Mouse (Mus musculus): ENCODE measurements around the gene Sod1. TPM values are rescaled to one million over a fixed set of nuclear protein-coding genes. Genes with fewer than 3 reads are reported as not detected.
"Not testable (repeated sequence)": the region's sequence is repeated elsewhere in the genome, so short reads cannot be mapped to it uniquely, and the experiment has no call there.

Gene Sod1
- polyA plus RNA-seq, 1 experiment from 2014 or later, result 1,220 TPM

DNA sequence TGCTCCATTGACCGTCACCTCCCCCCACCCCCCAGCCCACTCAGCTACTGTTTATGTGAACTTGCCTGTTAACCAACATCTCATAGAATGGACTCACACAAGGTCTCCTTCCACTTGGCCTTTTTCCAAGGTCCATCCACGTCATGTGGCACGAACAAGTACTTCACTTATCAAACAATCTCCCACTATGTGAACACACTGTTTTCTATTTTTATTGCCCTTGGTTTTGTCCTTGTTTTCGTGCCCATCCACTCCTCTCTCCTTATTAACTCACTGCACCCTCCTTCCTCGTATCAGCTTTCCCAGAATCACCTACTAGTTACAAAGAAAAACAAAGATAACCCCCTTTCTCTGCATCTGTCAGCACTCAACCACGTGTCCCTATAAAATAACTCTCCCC, 14.1 kb downstream of the Sod1 start:
- no peak overlapping the region for H3K4me3 ChIP-seq (ENCODE audit: low read length)
- no peak for ATAC-seq (ENCODE audit: low FRiP score, low TSS enrichment)
- H3K36me3 ChIP-seq (ENCODE audit: control insufficient read depth, insufficient read depth, low read length), result peaks cover 38% of the 10 kb centered on the region
- 60% methylated on average over 6 of the region's 6 CpGs for whole genome bisulfite sequencing
- H3K9me3 ChIP-seq (ENCODE audit: control insufficient read depth, low read length), result no peaks in the 10 kb centered on the region
- H3K4me1 ChIP-seq (ENCODE audit: control insufficient read depth, insufficient read depth, low read length), result no peaks in the 10 kb centered on the region
- H3K9ac ChIP-seq (ENCODE audit: low read depth, low read length), result no peak overlapping the region
- no peaks in the 10 kb centered on the region for H3K27me3 ChIP-seq (ENCODE audit: control insufficient read depth, insufficient read depth, low read length)
- H3K27ac ChIP-seq (ENCODE audit: low read depth, low read length), result no peak overlapping the region
- H3K4me2 ChIP-seq (replicated peaks; ENCODE audit: low read depth, low read length), result no peak overlapping the region

- no peak overlapping the region for H3K4me2 ChIP-seq (replicated peaks; ENCODE audit: low read depth, low read length)
- H3K36me3 ChIP-seq (ENCODE audit: control insufficient read depth, insufficient read depth, low read length), result peaks cover 39% of the 10 kb centered on the region
- ATAC-seq (ENCODE audit: low FRiP score, low TSS enrichment), result no peak; the same call in 1 of the 2 replicates
- no peak overlapping the region for H3K4me3 ChIP-seq (ENCODE audit: low read length)
- H3K27me3 ChIP-seq (ENCODE audit: control insufficient read depth, insufficient read depth, low read length), result no peaks in the 10 kb centered on the region
- H3K4me1 ChIP-seq (ENCODE audit: control insufficient read depth, insufficient read depth, low read length), result no peaks in the 10 kb centered on the region
- WGBS, result 80% methylated on average over 3 of the region's 3 CpGs
- no peak overlapping the region for H3K27ac ChIP-seq (ENCODE audit: low read depth, low read length)
- no peaks in the 10 kb centered on the region for H3K9me3 ChIP-seq (ENCODE audit: control insufficient read depth, low read length)
- no peak overlapping the region for H3K9ac ChIP-seq (ENCODE audit: low read depth, low read length)
These were observed 14.6 kb downstream of the Sod1 start for GRCm38 (mm10) chr16:90235188-90235587.

- Histone ChIP-seq H3K9me3 (ENCODE audit: control insufficient read depth, low read length) (no peaks in the 10 kb centered on the region), H3K9ac (ENCODE audit: low read depth, low read length) (no peak overlapping the region), H3K4me1 (ENCODE audit: control insufficient read depth, insufficient read depth, low read length) (no peaks in the 10 kb centered on the region), H3K27ac (ENCODE audit: low read depth, low read length) (no peak overlapping the region), H3K4me3 (ENCODE audit: low read length) (no peak overlapping the region), H3K36me3 (ENCODE audit: control insufficient read depth, insufficient read depth, low read length) (peaks cover 68% of the 10 kb centered on the region), H3K27me3 (ENCODE audit: control insufficient read depth, insufficient read depth, low read length) (no peaks in the 10 kb centered on the region), H3K4me2 (replicated peaks; ENCODE audit: low read depth, low read length) (no peak overlapping the region)
- 89% methylated on average over 6 of the region's 6 CpGs for WGBS
- no peak for ATAC-seq (ENCODE audit: low FRiP score, low TSS enrichment)
These were observed 18.7 kb downstream of the Sod1 start for GRCm38 (mm10) chr16:90239128-90239746.

- H3K9ac ChIP-seq (ENCODE audit: low read depth, low read length), result no peak overlapping the region
- WGBS, result 86% methylated on average over 4 of the region's 4 CpGs
These were observed 21.3 kb downstream of the Sod1 start for GRCm38 (mm10) chr16:90241875-90242274.

GRCm38 (mm10) chr16:90242426-90243304, 22.1 kb downstream of the Sod1 start:
- H3K27me3 ChIP-seq (ENCODE audit: control insufficient read depth, insufficient read depth, low read length), result no peaks in the 10 kb centered on the region
- no peak overlapping the region for H3K9ac ChIP-seq (ENCODE audit: low read depth, low read length)
- no peaks in the 10 kb centered on the region for H3K4me1 ChIP-seq (ENCODE audit: control insufficient read depth, insufficient read depth, low read length)
- no peak for ATAC-seq (ENCODE audit: low FRiP score, low TSS enrichment)
- H3K9me3 ChIP-seq (ENCODE audit: control insufficient read depth, low read length), result no peaks in the 10 kb centered on the region
- H3K27ac ChIP-seq (ENCODE audit: low read depth, low read length), result no peak overlapping the region
- 86% methylated on average over 17 of the region's 17 CpGs for WGBS
- no peak overlapping the region for H3K4me3 ChIP-seq (ENCODE audit: low read length)
- H3K36me3 ChIP-seq (ENCODE audit: control insufficient read depth, insufficient read depth, low read length), result peaks cover 92% of the 10 kb centered on the region
- no peak overlapping the region for H3K4me2 ChIP-seq (replicated peaks; ENCODE audit: low read depth, low read length)

More at GRCm38 (mm10) chr16:90241875-90242274, 21.3 kb downstream of the Sod1 start:
- Histone ChIP-seq H3K9me3 (ENCODE audit: control insufficient read depth, low read length) (no peaks in the 10 kb centered on the region), H3K27me3 (ENCODE audit: control insufficient read depth, insufficient read depth, low read length) (no peaks in the 10 kb centered on the region), H3K4me3 (ENCODE audit: low read length) (no peak overlapping the region), H3K4me2 (replicated peaks; ENCODE audit: low read depth, low read length) (no peak overlapping the region), H3K27ac (ENCODE audit: low read depth, low read length) (no peak overlapping the region), H3K36me3 (ENCODE audit: control insufficient read depth, insufficient read depth, low read length) (peaks cover 85% of the 10 kb centered on the region), H3K4me1 (ENCODE audit: control insufficient read depth, insufficient read depth, low read length) (no peaks in the 10 kb centered on the region)
- no peak for ATAC-seq (ENCODE audit: low FRiP score, low TSS enrichment)

- no peaks in the 10 kb centered on the region for H3K4me1 ChIP-seq (ENCODE audit: control insufficient read depth, insufficient read depth, low read length)
- ATAC-seq (ENCODE audit: low FRiP score, low TSS enrichment), result no peak
- no peak overlapping the region for H3K4me3 ChIP-seq (ENCODE audit: low read length)
- WGBS, result 93% methylated on average over 7 of the region's 7 CpGs
- no peak overlapping the region for H3K27ac ChIP-seq (ENCODE audit: low read depth, low read length)
- H3K9me3 ChIP-seq (ENCODE audit: control insufficient read depth, low read length), result no peaks in the 10 kb centered on the region
- no peak overlapping the region for H3K9ac ChIP-seq (ENCODE audit: low read depth, low read length)
- H3K27me3 ChIP-seq (ENCODE audit: control insufficient read depth, insufficient read depth, low read length), result no peaks in the 10 kb centered on the region
- H3K4me2 ChIP-seq (replicated peaks; ENCODE audit: low read depth, low read length), result no peak overlapping the region
- H3K36me3 ChIP-seq (ENCODE audit: control insufficient read depth, insufficient read depth, low read length), result peaks cover 89% of the 10 kb centered on the region
These were observed 29.5 kb downstream of the Sod1 start for GRCm38 (mm10) chr16:90250099-90250498.

DNA sequence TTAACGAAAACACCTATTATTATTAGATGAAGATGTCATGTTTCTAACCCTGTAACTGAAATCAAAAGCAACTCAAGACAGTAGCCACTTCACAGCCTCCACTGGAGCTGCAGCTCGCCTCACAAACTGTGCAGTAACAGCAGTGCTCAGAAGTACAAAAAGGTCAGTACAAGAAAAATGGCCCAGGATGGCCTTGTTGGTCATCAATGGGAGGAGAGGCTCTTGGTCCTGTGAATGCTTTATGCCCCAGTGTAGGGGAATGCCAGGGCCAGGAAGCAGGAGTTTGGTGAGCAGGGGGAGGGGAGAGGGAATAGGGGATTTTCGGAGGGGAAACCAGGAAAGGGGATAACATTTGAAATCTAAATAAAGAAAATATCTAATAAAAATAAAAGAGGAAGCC, 30.7 kb downstream of the Sod1 start:
- H3K36me3 ChIP-seq (ENCODE audit: control insufficient read depth, insufficient read depth, low read length), result peaks cover 84% of the 10 kb centered on the region
- WGBS, result 86% methylated on average over 3 of the region's 3 CpGs
- not testable (repeated sequence) for H3K4me3 ChIP-seq (ENCODE audit: low read length); H3K4me1 ChIP-seq (ENCODE audit: control insufficient read depth, insufficient read depth, low read length); H3K4me2 ChIP-seq (replicated peaks; ENCODE audit: low read depth, low read length); H3K9ac ChIP-seq (ENCODE audit: low read depth, low read length); ATAC-seq (ENCODE audit: low FRiP score, low TSS enrichment); H3K9me3 ChIP-seq (ENCODE audit: control insufficient read depth, low read length); H3K27ac ChIP-seq (ENCODE audit: low read depth, low read length); H3K27me3 ChIP-seq (ENCODE audit: control insufficient read depth, insufficient read depth, low read length)

- H3K9me3 ChIP-seq (ENCODE audit: control insufficient read depth, low read length), result no peaks in the 10 kb centered on the region
- WGBS, result 92% methylated on average over 2 of the region's 2 CpGs
These were observed 32.0 kb downstream of the Sod1 start for GRCm38 (mm10) chr16:90252521-90252920.

GRCm38 (mm10) chr16:90258950-90259349, 38.4 kb downstream of the Sod1 start:
- no peak overlapping the region for H3K27ac ChIP-seq (ENCODE audit: low read depth, low read length)
- peaks cover 65% of the 10 kb centered on the region for H3K36me3 ChIP-seq (ENCODE audit: control insufficient read depth, insufficient read depth, low read length)
- no peak overlapping the region for H3K9ac ChIP-seq (ENCODE audit: low read depth, low read length)
- WGBS, result 92% methylated on average over 7 of the region's 7 CpGs
- H3K4me2 ChIP-seq (replicated peaks; ENCODE audit: low read depth, low read length), result no peak overlapping the region
- no peaks in the 10 kb centered on the region for H3K9me3 ChIP-seq (ENCODE audit: control insufficient read depth, low read length)
- no peaks in the 10 kb centered on the region for H3K27me3 ChIP-seq (ENCODE audit: control insufficient read depth, insufficient read depth, low read length)
- H3K4me1 ChIP-seq (ENCODE audit: control insufficient read depth, insufficient read depth, low read length), result no peaks in the 10 kb centered on the region
- no peak for ATAC-seq (ENCODE audit: low FRiP score, low TSS enrichment)
- H3K4me3 ChIP-seq (ENCODE audit: low read length), result no peak overlapping the region

More at GRCm38 (mm10) chr16:90252521-90252920, 32.0 kb downstream of the Sod1 start:
- Histone ChIP-seq H3K27ac (ENCODE audit: low read depth, low read length) (no peak overlapping the region), H3K4me2 (replicated peaks; ENCODE audit: low read depth, low read length) (no peak overlapping the region), H3K27me3 (ENCODE audit: control insufficient read depth, insufficient read depth, low read length) (no peaks in the 10 kb centered on the region), H3K9ac (ENCODE audit: low read depth, low read length) (no peak overlapping the region), H3K4me1 (ENCODE audit: control insufficient read depth, insufficient read depth, low read length) (no peaks in the 10 kb centered on the region), H3K4me3 (ENCODE audit: low read length) (no peak overlapping the region), H3K36me3 (ENCODE audit: control insufficient read depth, insufficient read depth, low read length) (peaks cover 85% of the 10 kb centered on the region)
- no peak for ATAC-seq (ENCODE audit: low FRiP score, low TSS enrichment)
